Mouse (Mus musculus) E14TG2a.4 (cell line): ENCODE data around the gene D17Wsu92e.

Experiments used
- H3K27me3 ChIP-seq: 2 replicates; pipeline ENCODE4 v1.6.1; 2014; ENCODE audit warnings: low read length, control low read depth; ENCODE audit not compliant: insufficient read depth
- H3K36me3 ChIP-seq: 2 replicates; pipeline ENCODE4 v1.6.1; 2014; ENCODE audit warnings: low read length, control low read depth; ENCODE audit not compliant: insufficient read depth
- H3K4me1 ChIP-seq: replicated peaks from 2 replicates; pipeline ENCODE4 v1.6.1; 2014; ENCODE audit warnings: low read depth, low read length, control low read depth
- H3K4me3 ChIP-seq: replicated peaks from 2 replicates; pipeline ENCODE4 v1.5.1; 2014; ENCODE audit warnings: mild to moderate bottlenecking, low read length
- H3K9me3 ChIP-seq: 2 replicates; pipeline ENCODE4 v1.6.1; 2014; ENCODE audit warnings: low read length, control low read depth
- CTCF ChIP-seq: conservative IDR thresholded peaks from 2 replicates; pipeline ENCODE4 v1.5.1; 2014; ENCODE audit warnings: low read length
- NANOG ChIP-seq: IDR thresholded peaks from 2 replicates; pipeline ENCODE4 v1.6.1; 2014; ENCODE audit warnings: borderline replicate concordance, low read length, mixed read lengths
- POU5F1 ChIP-seq: IDR thresholded peaks from 2 replicates; pipeline ENCODE4 v1.6.1; 2014; ENCODE audit warnings: low read length, borderline replicate concordance

Gene D17Wsu92e

DNA sequence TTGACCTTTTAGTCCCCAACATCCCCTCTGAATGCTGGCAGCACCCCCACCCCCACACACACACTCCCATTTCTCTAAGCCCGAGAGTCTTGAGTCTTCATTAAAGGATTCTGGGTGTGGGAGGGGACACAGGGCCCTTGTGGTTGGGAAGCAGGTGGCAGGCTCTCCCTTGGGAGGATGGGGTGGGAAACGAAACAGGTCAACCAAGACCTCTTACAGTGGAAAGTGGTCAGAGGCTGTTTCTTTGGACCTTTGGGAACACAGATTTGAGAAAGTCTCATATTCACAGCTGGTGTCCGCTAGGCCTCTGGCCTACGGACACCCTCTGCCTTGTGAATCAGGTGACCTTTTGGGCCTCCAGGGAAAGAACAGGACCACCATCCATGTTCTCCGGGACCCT is 110.8 kb downstream of the D17Wsu92e start:
- Histone ChIP-seq H3K4me3 (no peak overlapping the region), H3K4me1 (peaks cover 71% of the 10 kb centered on the region), H3K36me3 (0 out of 2 replicates have a peak, but pooled peaks cover 8% of the 10 kb centered on the region), H3K27me3 (peaks cover 34% of the 10 kb centered on the region), H3K9me3 (no peaks in the 10 kb centered on the region)
- TF ChIP-seq CTCF = no peak
- TF ChIP-seq NANOG = no peak
- no peak for TF ChIP-seq POU5F1

DNA sequence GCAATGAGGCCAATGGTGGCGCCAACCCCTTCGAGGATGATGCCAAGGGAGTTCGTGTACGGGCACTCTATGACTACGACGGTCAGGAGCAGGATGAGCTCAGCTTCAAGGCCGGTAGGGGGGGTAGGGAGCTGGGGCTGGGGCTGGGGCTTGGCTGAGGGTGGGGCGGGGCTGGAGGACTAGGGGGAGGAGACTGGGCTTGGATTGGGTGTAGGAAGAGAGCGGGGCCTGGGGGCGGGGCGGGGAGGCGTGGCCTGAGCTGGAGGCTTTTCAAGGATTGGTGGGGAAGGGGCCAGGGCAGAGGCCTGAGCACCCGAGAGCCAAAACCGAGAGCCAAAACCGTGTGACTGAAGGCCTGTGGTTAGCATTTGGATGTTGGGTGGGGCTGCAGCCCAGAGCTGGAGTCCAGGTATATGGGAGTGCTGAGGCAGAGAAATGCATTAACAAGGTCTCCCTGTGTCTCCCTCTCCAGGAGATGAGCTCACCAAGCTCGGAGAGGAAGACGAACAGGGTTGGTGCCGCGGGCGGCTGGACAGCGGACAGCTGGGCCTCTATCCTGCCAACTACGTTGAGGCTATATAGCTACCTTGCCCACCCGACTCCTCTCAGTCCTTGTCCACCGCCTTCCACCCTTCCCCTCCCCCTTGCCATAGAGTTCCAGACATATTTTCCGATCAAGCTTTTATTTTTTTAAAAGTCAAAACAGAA is 112.3 kb downstream of the D17Wsu92e start:
- H3K36me3 ChIP-seq = 0 out of 2 replicates have a peak, but pooled peaks cover 8% of the 10 kb centered on the region
- H3K27me3 ChIP-seq = peaks cover 19% of the 10 kb centered on the region
- TF ChIP-seq CTCF (no peak), POU5F1 (no peak), NANOG (no peak)
- H3K4me3 ChIP-seq = peak overlapping the region; percentile 66
- H3K9me3 ChIP-seq = no peaks in the 10 kb centered on the region
- peaks cover 85% of the 10 kb centered on the region for H3K4me1 ChIP-seq

DNA sequence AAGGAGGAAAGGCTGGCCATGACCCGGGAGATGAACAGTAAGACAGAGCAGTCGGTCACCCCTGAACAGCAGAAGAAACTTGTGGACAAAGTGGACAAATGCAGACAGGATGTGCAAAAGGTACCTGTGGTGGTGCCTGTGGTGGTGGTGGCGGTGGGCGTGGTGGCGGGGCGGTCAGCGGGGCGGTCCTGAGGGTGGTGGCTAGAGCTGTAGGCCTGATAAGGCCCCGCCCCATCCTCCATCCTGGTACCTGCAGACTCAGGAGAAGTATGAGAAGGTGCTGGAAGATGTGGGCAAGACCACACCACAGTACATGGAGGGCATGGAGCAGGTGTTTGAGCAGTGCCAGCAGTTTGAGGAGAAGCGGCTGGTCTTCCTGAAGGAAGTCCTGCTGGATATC is 114.8 kb downstream of the D17Wsu92e start:
- Histone ChIP-seq H3K4me1 (peaks cover 92% of the 10 kb centered on the region), H3K27me3 (peaks cover 5% of the 10 kb centered on the region; the same call in 1 of the 2 replicates), H3K4me3 (0 out of 2 replicates have a peak overlapping the region, but pooled peaks have one; percentile 23), H3K9me3 (no peaks in the 10 kb centered on the region), H3K36me3 (0 out of 2 replicates have a peak, but pooled peaks cover 8% of the 10 kb centered on the region)
- TF ChIP-seq POU5F1 (no peak), NANOG (no peak), CTCF (no peak)

DNA sequence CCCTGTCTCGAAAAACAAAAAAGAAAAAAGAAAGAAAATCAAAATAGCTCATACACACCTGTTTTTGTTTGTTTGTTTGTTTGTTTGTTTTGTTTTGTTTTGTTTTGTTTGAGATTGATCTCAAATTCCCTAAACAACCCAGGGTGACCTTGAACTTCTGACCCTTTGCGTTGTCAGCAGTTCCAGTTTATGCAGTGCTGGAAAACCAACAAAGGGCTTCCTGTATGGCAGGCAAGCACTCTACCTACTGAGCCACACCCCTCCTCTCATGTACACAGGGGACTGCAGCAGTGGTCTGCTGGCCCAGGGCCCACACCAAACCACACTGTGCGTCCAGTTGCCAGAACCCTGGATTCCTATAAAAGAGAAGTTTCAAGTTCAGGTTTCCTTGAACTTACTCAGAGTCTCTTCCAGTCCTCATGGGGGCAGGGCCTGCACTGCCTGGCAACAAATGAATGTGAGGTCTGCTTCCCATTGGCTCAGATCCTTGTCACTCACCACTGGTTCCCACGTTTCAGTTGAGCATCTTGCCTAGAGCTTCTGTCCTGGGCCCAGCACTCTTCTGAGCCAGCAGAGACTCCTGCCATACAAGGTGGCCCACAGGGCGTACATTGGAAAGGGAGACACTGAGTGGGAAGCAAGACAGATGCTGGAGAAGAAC is 116.4 kb downstream of the D17Wsu92e start:
- H3K36me3 ChIP-seq = 0 out of 2 replicates have a peak, but pooled peaks cover 8% of the 10 kb centered on the region
- H3K27me3 ChIP-seq = peaks cover 5% of the 10 kb centered on the region; the same call in 1 of the 2 replicates
- peaks cover 13% of the 10 kb centered on the region for H3K9me3 ChIP-seq
- no peak for TF ChIP-seq POU5F1
- no peak for TF ChIP-seq CTCF
- no peak for TF ChIP-seq NANOG
- H3K4me3 ChIP-seq = 0 out of 2 replicates have a peak overlapping the region, but pooled peaks have one; percentile 23
- peaks cover 80% of the 10 kb centered on the region for H3K4me1 ChIP-seq

DNA sequence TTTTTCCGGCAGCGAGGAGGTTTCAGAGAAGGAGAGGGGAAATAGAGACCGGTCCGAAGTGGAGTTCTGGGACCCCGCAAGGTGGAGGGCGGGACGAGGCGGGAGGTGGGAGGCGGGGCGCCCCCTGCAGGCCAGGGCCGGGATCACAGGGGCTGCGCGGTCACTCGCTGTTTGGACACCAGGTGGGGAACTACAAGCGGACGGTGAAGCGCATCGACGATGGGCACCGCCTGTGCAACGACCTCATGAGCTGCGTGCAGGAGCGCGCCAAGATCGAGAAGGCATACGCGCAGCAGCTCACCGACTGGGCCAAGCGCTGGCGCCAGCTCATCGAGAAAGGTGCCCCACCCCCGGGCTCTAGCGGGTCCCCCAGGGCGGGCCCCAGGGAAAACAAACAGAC is 117.9 kb downstream of the D17Wsu92e start:
- Histone ChIP-seq H3K9me3 (peaks cover 28% of the 10 kb centered on the region), H3K27me3 (peaks cover 5% of the 10 kb centered on the region; the same call in 1 of the 2 replicates), H3K4me3 (peak overlapping the region; percentile 72), H3K4me1 (peaks cover 67% of the 10 kb centered on the region), H3K36me3 (0 out of 2 replicates have a peak, but pooled peaks cover 8% of the 10 kb centered on the region)
- TF ChIP-seq CTCF (peak; percentile 15; the same call in 1 of the 2 replicates), POU5F1 (no peak), NANOG (no peak)

DNA sequence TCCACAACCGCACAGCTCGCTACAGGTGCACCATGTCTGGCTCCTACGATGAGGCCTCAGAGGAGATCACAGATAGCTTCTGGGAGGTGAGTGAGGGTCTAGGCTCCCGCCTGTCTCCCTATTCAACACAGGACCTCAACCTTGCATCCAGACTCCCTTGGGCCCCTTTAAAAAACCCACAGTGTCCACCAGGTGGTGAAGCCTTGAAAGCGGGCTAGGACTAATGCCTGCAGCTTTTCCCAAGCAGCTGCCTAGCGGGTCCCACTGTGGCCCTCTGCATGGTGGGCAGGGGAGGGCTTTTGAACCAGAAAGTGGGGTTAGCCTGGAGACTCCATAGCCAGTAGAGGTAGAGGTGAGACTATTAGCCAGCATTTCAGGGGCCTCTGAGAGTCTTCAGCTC is 118.6 kb downstream of the D17Wsu92e start:
- Histone ChIP-seq H3K4me3 (peak overlapping the region; percentile 37), H3K9me3 (peaks cover 32% of the 10 kb centered on the region), H3K27me3 (peaks cover 5% of the 10 kb centered on the region; the same call in 1 of the 2 replicates), H3K36me3 (0 out of 2 replicates have a peak, but pooled peaks cover 1% of the 10 kb centered on the region), H3K4me1 (peaks cover 60% of the 10 kb centered on the region)
- no peak for TF ChIP-seq POU5F1
- TF ChIP-seq NANOG = no peak
- TF ChIP-seq CTCF = no peak
